Mouse (Mus musculus): ENCODE results near the gene Olfr414. TPM values are rescaled to one million over a fixed set of nuclear protein-coding genes. Genes with fewer than 3 reads are reported as not detected.

The Olfr414 gene
- polyA plus RNA-seq (2015; fragmentation: Nextera tagmentation; extraction: Ambion mirVana): not detected in 2 replicates

DNA sequence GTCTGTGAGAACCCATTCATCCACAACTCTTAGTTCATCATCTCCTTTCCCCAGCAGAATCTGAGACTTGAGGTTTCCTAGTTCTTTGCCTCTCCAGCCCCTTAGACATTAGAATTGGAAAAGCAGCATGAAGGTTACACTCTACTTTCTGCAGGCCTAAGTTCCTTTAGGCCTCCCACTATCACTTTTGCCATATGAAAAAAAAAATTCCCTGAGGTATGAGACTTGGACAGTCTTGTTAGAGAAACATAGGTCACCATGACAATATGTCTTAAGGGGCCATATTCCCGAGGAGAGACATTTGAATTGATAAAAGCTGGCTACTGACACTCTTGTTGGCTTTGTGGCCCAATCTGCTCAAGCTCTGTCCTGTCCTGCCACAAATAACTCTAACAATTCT is at the start of gene Olfr414:
Olfr414 (plus strand) TSS at position 301 of the 400 bp plus-strand sequence.
- H3K4me3 ChIP-seq: no peak within 1 kb of the TSS
- H3K4me1 ChIP-seq: no peaks in the 10 kb centered on the region
- whole genome bisulfite sequencing: 55% methylated on average over 1 of the region's 1 CpGs
- H3K9me3 ChIP-seq: no peaks in the 10 kb centered on the region
- H3K36me3 ChIP-seq: no peaks in the 10 kb centered on the region
- H3K27me3 ChIP-seq: no peaks in the 10 kb centered on the region
- H3K27ac ChIP-seq: no peak within 1 kb of the TSS
- no peak within 1 kb of the TSS for H3K4me2 ChIP-seq (replicated peaks)
- no peak for ATAC-seq (ENCODE audit: low FRiP score, low read depth)
- no peak within 1 kb of the TSS for H3K9ac ChIP-seq

DNA sequence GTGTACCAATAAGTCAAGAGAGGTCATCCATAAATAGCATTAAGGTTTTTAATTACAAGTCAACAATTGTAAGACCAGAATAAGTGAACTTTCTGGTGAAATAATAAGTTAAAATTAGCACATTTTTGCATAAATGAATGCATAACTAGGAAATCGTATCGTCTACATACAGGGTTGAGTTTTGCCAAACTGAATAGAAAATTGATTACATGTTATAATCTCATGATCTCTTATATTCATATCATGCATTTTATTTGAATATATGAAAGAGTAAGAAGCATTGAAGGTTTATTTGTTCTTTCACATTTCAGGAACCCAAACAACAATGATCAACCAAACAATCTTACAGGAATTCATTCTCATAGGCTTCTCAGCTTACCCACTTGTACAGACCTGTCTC is 33.1 kb upstream of the Olfr414 start, which contains the start of gene Olfr248:
Olfr248 (plus strand) TSS at position 301 of the 400 bp plus-strand sequence.
- no peak for ATAC-seq (ENCODE audit: low FRiP score, low read depth)
- H3K36me3 ChIP-seq: no peaks in the 10 kb centered on the region
- H3K9me3 ChIP-seq: no peaks in the 10 kb centered on the region
- 92% methylated on average over 2 of the region's 2 CpGs for WGBS
- H3K27me3 ChIP-seq: no peaks in the 10 kb centered on the region
- no peak within 1 kb of the TSS for H3K4me3 ChIP-seq
- no peak within 1 kb of the TSS for H3K9ac ChIP-seq
- no peaks in the 10 kb centered on the region for H3K4me1 ChIP-seq
- no peak within 1 kb of the TSS for H3K4me2 ChIP-seq (replicated peaks)
- no peak within 1 kb of the TSS for H3K27ac ChIP-seq

DNA sequence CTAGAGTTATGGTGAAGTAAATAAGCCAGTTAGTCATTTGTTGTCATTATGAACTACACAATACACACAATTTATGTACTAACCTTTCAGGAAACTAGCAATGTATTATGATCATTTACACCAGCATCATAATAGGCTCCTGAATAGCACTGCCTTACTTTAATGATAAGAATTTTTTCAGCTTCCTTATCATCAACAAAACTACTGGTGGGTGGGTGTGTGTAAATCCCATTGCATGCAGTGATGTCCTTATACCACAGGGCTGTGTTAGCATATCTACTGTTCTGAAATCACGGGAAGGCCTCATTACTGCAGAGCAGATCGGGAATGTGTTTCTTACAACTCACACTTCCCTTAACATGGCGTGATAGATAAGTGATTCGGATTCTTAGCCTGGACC is 905 bp upstream of the Olfr414 start:
- H3K9me3 ChIP-seq: no peaks in the 10 kb centered on the region
- ATAC-seq (ENCODE audit: low FRiP score, low read depth): no peak
- no peaks in the 10 kb centered on the region for H3K27me3 ChIP-seq
- H3K4me3 ChIP-seq: no peak overlapping the region
- 89% methylated on average over 4 of the region's 4 CpGs for WGBS
- no peak overlapping the region for H3K27ac ChIP-seq
- no peaks in the 10 kb centered on the region for H3K4me1 ChIP-seq
- H3K4me2 ChIP-seq (replicated peaks): no peak overlapping the region
- H3K36me3 ChIP-seq: no peaks in the 10 kb centered on the region
- no peak overlapping the region for H3K9ac ChIP-seq

DNA sequence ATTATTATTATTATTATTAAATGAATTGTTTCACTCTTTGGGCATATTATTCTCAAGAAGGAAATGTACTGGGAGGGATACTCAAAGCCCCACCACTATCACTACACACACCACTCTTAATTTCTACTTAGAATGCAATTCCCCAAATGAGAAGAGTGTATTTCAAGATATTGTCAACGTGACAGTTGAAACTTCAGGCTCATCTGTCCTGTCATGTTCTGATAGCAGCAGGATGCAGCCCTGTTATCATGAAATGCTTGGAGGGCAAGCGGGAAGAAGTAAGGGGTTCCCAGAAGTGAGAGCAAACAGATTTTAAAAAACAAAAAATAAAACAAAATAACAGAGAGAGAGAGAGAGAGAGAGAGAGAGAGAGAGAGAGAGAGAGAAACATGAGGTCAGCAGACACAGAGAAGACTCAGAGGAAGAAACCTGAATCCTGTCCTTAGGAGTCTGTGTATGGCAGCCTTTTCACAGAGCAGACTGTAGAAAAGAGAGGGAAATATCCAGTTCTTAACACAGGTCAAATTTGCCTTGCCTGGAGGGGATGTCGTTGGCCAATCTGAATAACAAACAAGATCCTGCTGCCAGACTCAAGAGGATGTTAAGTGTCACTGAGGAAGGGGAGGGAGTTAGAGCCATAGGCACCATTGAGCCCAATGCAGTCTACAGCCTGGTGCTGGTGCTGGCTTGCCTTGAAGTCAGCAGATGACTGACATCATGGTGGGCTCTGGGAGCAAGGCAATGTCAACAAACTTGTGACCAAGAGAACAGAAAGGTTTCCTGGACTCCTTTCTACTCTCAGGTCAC is 2.5 kb downstream of the Olfr414 start:
- ATAC-seq (ENCODE audit: low FRiP score, low read depth): no peak
- H3K4me3 ChIP-seq: no peak overlapping the region
- H3K27me3 ChIP-seq: no peaks in the 10 kb centered on the region
- H3K4me1 ChIP-seq: no peaks in the 10 kb centered on the region
- no peak overlapping the region for H3K4me2 ChIP-seq (replicated peaks)
- H3K36me3 ChIP-seq: no peaks in the 10 kb centered on the region
- 49% methylated on average over 3 of the region's 3 CpGs for WGBS
- no peak overlapping the region for H3K9ac ChIP-seq
- H3K27ac ChIP-seq: no peak overlapping the region
- no peaks in the 10 kb centered on the region for H3K9me3 ChIP-seq

DNA sequence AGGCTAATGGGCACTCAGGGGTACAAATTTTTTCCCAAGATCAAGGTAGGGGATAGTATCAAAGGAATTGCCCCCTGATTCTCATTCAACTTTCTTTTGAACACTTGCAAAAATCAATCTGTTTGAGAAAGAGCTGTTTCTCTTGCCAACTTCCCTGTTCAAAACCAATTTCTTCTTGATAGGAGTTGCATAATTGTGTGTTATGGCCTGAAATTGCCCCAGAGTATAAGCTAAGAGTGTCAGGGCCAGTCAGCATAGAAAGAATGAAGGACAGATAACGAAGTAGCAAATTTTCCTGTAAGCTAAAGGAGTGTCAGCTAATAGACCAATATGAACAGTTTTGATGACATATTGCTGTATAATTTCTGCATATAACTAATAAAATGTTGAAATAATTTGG is 3.5 kb downstream of the Olfr414 start:
- no peaks in the 10 kb centered on the region for H3K9me3 ChIP-seq
- ATAC-seq (ENCODE audit: low FRiP score, low read depth): no peak
- 88% methylated on average over 1 of the region's 1 CpGs for WGBS
- H3K27me3 ChIP-seq: no peaks in the 10 kb centered on the region
- no peaks in the 10 kb centered on the region for H3K4me1 ChIP-seq
- no peak overlapping the region for H3K27ac ChIP-seq
- no peak overlapping the region for H3K9ac ChIP-seq
- no peak overlapping the region for H3K4me3 ChIP-seq
- no peak overlapping the region for H3K4me2 ChIP-seq (replicated peaks)
- no peaks in the 10 kb centered on the region for H3K36me3 ChIP-seq

DNA sequence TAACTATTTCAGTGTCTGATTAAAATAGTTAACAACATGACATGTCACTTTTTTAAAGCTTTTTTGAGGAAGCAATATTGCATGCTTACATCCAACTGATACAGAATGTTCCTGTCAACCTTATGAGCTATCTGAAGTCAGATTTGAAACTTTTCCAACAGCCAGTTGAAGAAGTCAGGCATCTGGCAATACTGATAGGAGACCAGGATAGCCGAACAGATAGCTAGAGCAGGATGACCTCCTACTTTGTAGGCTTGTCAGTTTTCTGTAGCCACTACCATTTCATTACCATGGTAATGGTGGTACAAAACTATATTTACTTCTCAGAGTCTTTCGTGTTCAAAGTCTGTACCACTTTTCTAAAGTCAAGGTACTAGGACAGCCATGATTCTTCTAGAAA is 4.5 kb downstream of the Olfr414 start:
- Histone ChIP-seq H3K36me3 (no peaks in the 10 kb centered on the region), H3K27me3 (no peaks in the 10 kb centered on the region), H3K9ac (no peak overlapping the region), H3K9me3 (no peaks in the 10 kb centered on the region), H3K4me3 (no peak overlapping the region), H3K4me2 (replicated peaks) (no peak overlapping the region), H3K4me1 (no peaks in the 10 kb centered on the region), H3K27ac (no peak overlapping the region)
- 88% methylated on average over 2 of the region's 2 CpGs for WGBS
- no peak for ATAC-seq (ENCODE audit: low FRiP score, low read depth)

DNA sequence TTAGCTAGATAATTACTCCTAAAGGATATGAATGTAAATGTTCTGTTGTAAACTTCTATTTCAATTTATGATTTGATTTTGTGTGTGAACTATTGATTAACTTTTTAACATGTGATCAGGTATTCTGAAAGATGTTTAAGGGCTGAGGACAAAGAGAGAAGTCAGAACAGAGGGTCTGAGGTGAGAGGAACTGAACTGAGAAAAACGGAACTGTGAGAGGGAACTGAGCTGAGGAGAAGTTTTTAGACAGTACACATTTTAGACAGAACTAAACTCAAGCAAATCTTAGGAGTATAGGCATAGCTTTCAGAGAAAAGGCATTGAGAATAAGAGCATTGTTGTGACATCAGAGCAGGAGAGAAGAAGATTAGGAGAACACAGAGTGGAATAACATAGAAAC is 10.3 kb downstream of the Olfr414 start:
- no peak overlapping the region for H3K9ac ChIP-seq
- H3K36me3 ChIP-seq: no peaks in the 10 kb centered on the region
- ATAC-seq (ENCODE audit: low FRiP score, low read depth): no peak
- no peaks in the 10 kb centered on the region for H3K4me1 ChIP-seq
- WGBS: 27% methylated on average over 1 of the region's 1 CpGs
- no peak overlapping the region for H3K4me3 ChIP-seq
- H3K4me2 ChIP-seq (replicated peaks): no peak overlapping the region
- H3K27ac ChIP-seq: no peak overlapping the region
- no peaks in the 10 kb centered on the region for H3K9me3 ChIP-seq
- no peaks in the 10 kb centered on the region for H3K27me3 ChIP-seq

DNA sequence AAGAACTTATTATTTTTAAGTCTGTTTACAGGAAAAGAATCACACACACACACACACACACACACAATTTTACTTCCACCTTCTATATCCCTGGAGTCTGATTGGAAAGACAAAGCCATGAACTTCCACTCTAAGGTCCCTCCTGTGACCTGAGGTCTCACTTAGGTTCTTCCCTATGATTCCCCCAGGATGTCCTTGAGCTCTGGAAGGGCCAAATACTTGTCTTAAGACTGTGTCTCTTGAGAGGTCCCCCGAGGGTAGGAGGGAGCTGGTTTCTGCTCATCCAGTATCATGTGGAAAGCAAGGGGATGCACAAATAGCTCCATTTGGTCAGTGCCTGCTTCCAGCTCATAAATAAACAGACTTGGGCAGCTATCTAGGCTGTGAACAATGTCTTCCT is 17.9 kb downstream of the Olfr414 start, which contains the start of gene Olfr220:
Olfr220 (plus strand) TSS at position 301 of the 400 bp plus-strand sequence.
- ATAC-seq (ENCODE audit: low FRiP score, low read depth): no peak
- Histone ChIP-seq H3K4me2 (replicated peaks) (no peak within 1 kb of the TSS), H3K9ac (no peak within 1 kb of the TSS), H3K4me3 (no peak within 1 kb of the TSS), H3K27ac (no peak within 1 kb of the TSS), H3K9me3 (no peaks in the 10 kb centered on the region), H3K4me1 (no peaks in the 10 kb centered on the region), H3K36me3 (no peaks in the 10 kb centered on the region), H3K27me3 (no peaks in the 10 kb centered on the region)
- WGBS: 82% methylated on average over 1 of the region's 1 CpGs

DNA sequence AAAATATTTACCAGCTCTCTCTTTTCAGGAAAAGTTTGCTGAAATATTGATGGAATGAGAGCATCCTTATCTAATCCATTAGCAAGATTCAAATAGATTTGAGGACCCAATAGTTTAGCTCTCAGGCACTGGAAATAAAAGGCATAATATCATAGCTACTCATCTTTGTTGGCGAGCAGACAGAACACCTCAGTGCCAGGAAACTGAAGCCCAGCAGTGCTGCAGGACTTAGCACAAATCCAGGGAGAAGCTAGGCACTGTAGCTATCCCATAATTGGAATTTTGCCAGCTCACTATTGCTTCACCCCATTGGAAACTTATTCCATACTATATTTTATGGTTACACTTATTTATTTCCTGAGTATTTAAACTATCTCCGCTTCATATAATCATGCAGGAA is 31.2 kb downstream of the Olfr414 start:
- WGBS: 86% methylated on average over 2 of the region's 2 CpGs
- Histone ChIP-seq H3K27ac (no peak overlapping the region), H3K4me3 (no peak overlapping the region), H3K27me3 (no peaks in the 10 kb centered on the region), H3K9me3 (no peaks in the 10 kb centered on the region), H3K4me1 (no peaks in the 10 kb centered on the region), H3K9ac (no peak overlapping the region), H3K4me2 (replicated peaks) (no peak overlapping the region), H3K36me3 (no peaks in the 10 kb centered on the region)
- ATAC-seq (ENCODE audit: low FRiP score, low read depth): no peak

DNA sequence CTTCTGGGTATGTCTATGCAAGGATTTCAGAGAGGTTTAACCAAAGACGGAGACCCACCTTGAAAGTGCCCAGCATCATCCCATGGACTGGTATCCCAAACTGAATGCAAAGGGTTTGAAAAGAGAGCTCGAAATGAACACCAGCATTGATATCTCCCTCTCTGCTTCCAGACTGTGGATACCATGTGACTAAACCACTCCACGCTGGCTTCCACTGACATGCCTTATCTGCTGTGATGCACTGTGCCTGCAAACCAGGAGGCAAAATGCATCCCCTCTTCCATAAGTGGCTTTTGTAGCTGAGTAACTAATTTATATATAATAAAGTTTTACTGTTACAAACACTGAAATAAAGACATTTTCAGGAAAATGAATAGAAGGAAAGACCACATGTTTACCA is 41.5 kb downstream of the Olfr414 start:
- no peak overlapping the region for H3K4me2 ChIP-seq (replicated peaks)

DNA sequence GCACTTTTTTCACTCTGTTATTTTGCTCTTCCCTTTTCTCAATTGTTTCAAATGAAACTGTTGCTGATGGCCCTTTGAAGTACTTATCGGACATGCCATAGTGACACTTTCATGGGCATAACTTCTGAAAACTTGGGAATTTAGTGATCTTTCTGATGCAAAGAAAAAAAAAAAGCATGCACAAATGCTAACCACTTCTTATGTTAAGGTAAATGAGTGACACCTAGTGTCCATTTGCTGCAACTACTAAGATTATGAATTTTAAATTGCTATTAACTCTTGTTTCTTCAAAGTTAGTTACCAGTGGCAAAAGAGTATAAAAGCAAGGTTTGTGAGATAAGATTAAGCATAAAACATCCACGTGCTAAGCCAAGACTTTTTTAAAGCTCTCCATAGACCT is 42.4 kb downstream of the Olfr414 start:
- Histone ChIP-seq H3K4me3 (no peak overlapping the region), H3K9me3 (no peaks in the 10 kb centered on the region), H3K27ac (no peak overlapping the region), H3K27me3 (no peaks in the 10 kb centered on the region), H3K4me2 (replicated peaks) (no peak overlapping the region), H3K36me3 (no peaks in the 10 kb centered on the region), H3K9ac (no peak overlapping the region), H3K4me1 (no peaks in the 10 kb centered on the region)
- 32% methylated on average over 2 of the region's 2 CpGs for WGBS
- no peak for ATAC-seq (ENCODE audit: low FRiP score, low read depth)

More for the DNA sequence above, 41.5 kb downstream of the Olfr414 start:
- no peaks in the 10 kb centered on the region for H3K4me1 ChIP-seq
- H3K27me3 ChIP-seq: no peaks in the 10 kb centered on the region
- H3K9ac ChIP-seq: no peak overlapping the region
- no peaks in the 10 kb centered on the region for H3K36me3 ChIP-seq
- 83% methylated on average over 3 of the region's 3 CpGs for WGBS
- H3K9me3 ChIP-seq: no peaks in the 10 kb centered on the region
- ATAC-seq (ENCODE audit: low FRiP score, low read depth): no peak
- H3K4me3 ChIP-seq: no peak overlapping the region
- no peak overlapping the region for H3K27ac ChIP-seq

DNA sequence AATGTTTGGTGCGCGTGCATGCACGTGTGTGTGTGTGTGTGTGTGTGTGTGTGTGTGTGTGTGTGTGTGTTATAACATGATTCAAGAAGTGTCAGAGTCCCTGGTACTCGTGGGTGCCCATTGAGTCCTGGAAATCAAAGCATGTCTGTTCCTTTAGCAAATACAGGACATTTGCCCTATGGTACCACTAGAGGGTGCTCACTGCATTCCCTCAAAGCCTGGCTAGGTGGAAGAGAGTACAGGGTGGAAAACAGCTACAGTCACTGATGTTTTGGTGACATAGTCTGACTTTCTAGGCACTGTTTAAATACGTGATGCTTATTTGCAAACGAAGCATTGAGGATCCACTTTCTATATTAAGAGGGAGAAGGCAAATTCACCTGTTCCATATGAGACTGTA is 45.9 kb downstream of the Olfr414 start:
- H3K9me3 ChIP-seq: no peaks in the 10 kb centered on the region
- H3K27me3 ChIP-seq: no peaks in the 10 kb centered on the region
- no peaks in the 10 kb centered on the region for H3K36me3 ChIP-seq
- 12% methylated on average over 6 of the region's 6 CpGs for WGBS
- ATAC-seq (ENCODE audit: low FRiP score, low read depth): peak; percentile 67; the same call in 1 of the 2 replicates
- no peak overlapping the region for H3K4me2 ChIP-seq (replicated peaks)
- H3K4me3 ChIP-seq: no peak overlapping the region
- no peak overlapping the region for H3K9ac ChIP-seq
- H3K27ac ChIP-seq: no peak overlapping the region
- no peaks in the 10 kb centered on the region for H3K4me1 ChIP-seq

DNA sequence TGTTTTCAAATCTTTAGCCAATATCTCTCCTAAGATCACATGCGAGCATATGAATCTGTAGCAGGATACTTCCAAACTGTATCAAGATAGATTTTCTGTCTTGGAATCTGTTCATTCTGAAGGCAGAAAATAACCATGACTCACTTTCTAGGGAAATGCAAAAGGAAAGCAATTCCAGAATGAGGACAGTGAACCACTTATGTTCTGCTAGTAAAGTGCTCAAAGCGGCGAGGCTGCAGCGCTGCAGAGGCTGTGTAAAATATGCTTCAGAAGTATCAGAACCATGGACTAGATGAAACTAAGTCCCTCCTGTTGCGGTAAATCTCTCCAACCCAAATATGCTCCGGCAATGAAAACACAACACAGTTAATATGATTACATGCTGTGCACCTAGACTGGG is 58.7 kb downstream of the Olfr414 start:
- H3K4me2 ChIP-seq (replicated peaks): no peak overlapping the region
- H3K9me3 ChIP-seq: no peaks in the 10 kb centered on the region
- no peaks in the 10 kb centered on the region for H3K4me1 ChIP-seq
- H3K36me3 ChIP-seq: no peaks in the 10 kb centered on the region
- H3K9ac ChIP-seq: no peak overlapping the region
- no peak overlapping the region for H3K4me3 ChIP-seq
- no peak for ATAC-seq (ENCODE audit: low FRiP score, low read depth)
- WGBS: 91% methylated on average over 6 of the region's 6 CpGs
- no peaks in the 10 kb centered on the region for H3K27me3 ChIP-seq
- H3K27ac ChIP-seq: no peak overlapping the region
